Mouse (Mus musculus): ENCODE data around the gene Gpr1.

Gpr1 gene

GRCm38 (mm10) chr1:63214271-63214558, at the start of gene Gpr1:
Gene Gpr1, minus strand, starts transcription at chr1:63214543.
- DNase-seq: no peak

GRCm38 (mm10) chr1:63263671-63264070, 49.3 kb upstream of the Gpr1 start:
- no peak for DNase-seq

GRCm38 (mm10) chr1:63261041-63261590, 46.8 kb upstream of the Gpr1 start:
- DNase-seq: no peak

- DNase-seq: no peak
Observed at GRCm38 (mm10) chr1:63260742-63261033, 46.3 kb upstream of the Gpr1 start.

- no peak for DNase-seq
Observed at GRCm38 (mm10) chr1:63259916-63260741, 45.8 kb upstream of the Gpr1 start.

- no peak for DNase-seq
Observed at GRCm38 (mm10) chr1:63259271-63259830, 45.0 kb upstream of the Gpr1 start.

GRCm38 (mm10) chr1:63258501-63258900, 44.2 kb upstream of the Gpr1 start:
- no peak for DNase-seq

GRCm38 (mm10) chr1:63256083-63256482, 41.7 kb upstream of the Gpr1 start:
- DNase-seq: no peak

- no peak for DNase-seq
Observed at GRCm38 (mm10) chr1:63255101-63255500, 40.8 kb upstream of the Gpr1 start.

GRCm38 (mm10) chr1:63253291-63253690, 38.9 kb upstream of the Gpr1 start:
- no peak for DNase-seq

- no peak for DNase-seq
Observed at GRCm38 (mm10) chr1:63252351-63253209, 38.2 kb upstream of the Gpr1 start.

- DNase-seq: no peak
Observed at GRCm38 (mm10) chr1:63249261-63249660, 34.9 kb upstream of the Gpr1 start.

- no peak for DNase-seq
Observed at GRCm38 (mm10) chr1:63248360-63248851, 34.1 kb upstream of the Gpr1 start.

- DNase-seq: no peak
Observed at GRCm38 (mm10) chr1:63247831-63248359, 33.6 kb upstream of the Gpr1 start.

GRCm38 (mm10) chr1:63246862-63247521, 32.6 kb upstream of the Gpr1 start:
- DNase-seq: no peak

GRCm38 (mm10) chr1:63243854-63244253, 29.5 kb upstream of the Gpr1 start:
- no peak for DNase-seq

GRCm38 (mm10) chr1:63239751-63240150, 25.4 kb upstream of the Gpr1 start:
- DNase-seq: no peak

- DNase-seq: no peak
Observed at GRCm38 (mm10) chr1:63239305-63239704, 25.0 kb upstream of the Gpr1 start.

- DNase-seq: no peak
Observed at GRCm38 (mm10) chr1:63237371-63237770, 23.0 kb upstream of the Gpr1 start.

GRCm38 (mm10) chr1:63227241-63227640, 12.9 kb upstream of the Gpr1 start:
- DNase-seq: no peak

- DNase-seq: no peak
Observed at GRCm38 (mm10) chr1:63225890-63226289, 11.5 kb upstream of the Gpr1 start.

GRCm38 (mm10) chr1:63225009-63225408, 10.7 kb upstream of the Gpr1 start:
- DNase-seq: no peak

- DNase-seq: no peak
Observed at GRCm38 (mm10) chr1:63219277-63219676, 4.9 kb upstream of the Gpr1 start.

Measured in lung, postnatal 10 days (tissue).